Mouse (Mus musculus) kidney, postnatal 0 days (tissue): ENCODE measurements around the gene Bzw1. TPM values are rescaled to one million over a fixed set of nuclear protein-coding genes. Genes with fewer than 3 reads are reported as not detected.
A peak's percentile ranks its signal among the peaks of the same experiment; 100 is the strongest.

ENCODE experiments used
- ATAC-seq: fragments of 200-750 bp; cut with Nextera tagmentation; replicated peaks from 2 replicates; pipeline ENCODE4 v1.8.0; 2017; ENCODE audit warnings: low read depth, moderate number of reproducible peaks, moderate TSS enrichment, moderate library complexity; ENCODE audit not compliant: low FRiP score
- DNase-seq: peaks from one replicate; pipeline ENCODE4 v3.0.0-alpha.2; 2016; ENCODE audit warnings: low spot score
- H3K27ac ChIP-seq: fragments of 300-500 bp; sonication (generic); 2 replicates; pipeline ENCODE4 v1.5.1; 2014; ENCODE audit warnings: mild to moderate bottlenecking
- H3K27me3 ChIP-seq: fragments of 300-500 bp; sonication (generic); 2 replicates; pipeline ENCODE4 v1.6.1; 2014; ENCODE audit warnings: low read length, mixed read lengths; ENCODE audit not compliant: insufficient read depth
- H3K36me3 ChIP-seq: fragments of 300-500 bp; sonication (generic); 2 replicates; pipeline ENCODE4 v1.6.1; 2014; ENCODE audit warnings: low read length, mixed read lengths; ENCODE audit not compliant: insufficient read depth
- H3K4me1 ChIP-seq: fragments of 300-500 bp; sonication (generic); replicated peaks from 2 replicates; pipeline ENCODE4 v1.6.1; 2014; ENCODE audit warnings: antibody characterized with exemption, low read length, mixed read lengths; ENCODE audit not compliant: insufficient read depth
- H3K4me2 ChIP-seq: fragments of 300-500 bp; sonication (generic); 2 replicates; pipeline ENCODE4 v1.6.1; 2014; ENCODE audit warnings: mild to moderate bottlenecking, low read length, moderate library complexity, mixed read lengths
- H3K4me3 ChIP-seq: fragments of 300-500 bp; sonication (generic); replicated peaks from 2 replicates; pipeline ENCODE4 v1.5.1; 2014; ENCODE audit warnings: low read depth, low read length
- H3K9ac ChIP-seq: fragments of 300-500 bp; sonication (generic); 2 replicates; pipeline ENCODE4 v1.6.1; 2014; ENCODE audit warnings: low read depth, low read length
- H3K9me3 ChIP-seq: fragments of 300-500 bp; sonication (generic); replicated peaks from 2 replicates; pipeline ENCODE4 v1.6.1; 2016; ENCODE audit warnings: low read length, inconsistent platforms, mixed read lengths
- CTCF ChIP-seq: IDR thresholded peaks from 2 replicates; pipeline ENCODE4 v1.5.1; 2016; ENCODE audit warnings: antibody characterized with exemption, low read depth, mild to moderate bottlenecking, moderate library complexity
- WGBS: fragments of 180-500 bp; shearing (Covaris S2); extraction: QIAGEN DNeasy Blood & Tissue Kit; methylation state at CpG from one replicate; pipeline ENCODE4 v1.1.7; 2014; 5-methylcytosine and 5-hydroxymethylcytosine counted together
- polyA plus RNA-seq: library from polyadenylated mRNA; unstranded; fragments of >200 nt; fragmentation: Nextera tagmentation; extraction: Ambion mirVana; gene quantifications from 2 replicates; pipeline ENCODE4 v1.2.1, GENCODE M21; 2015

The Bzw1 gene
- polyA plus RNA-seq, 1 experiment from 2014 or later = 316 TPM

DNA sequence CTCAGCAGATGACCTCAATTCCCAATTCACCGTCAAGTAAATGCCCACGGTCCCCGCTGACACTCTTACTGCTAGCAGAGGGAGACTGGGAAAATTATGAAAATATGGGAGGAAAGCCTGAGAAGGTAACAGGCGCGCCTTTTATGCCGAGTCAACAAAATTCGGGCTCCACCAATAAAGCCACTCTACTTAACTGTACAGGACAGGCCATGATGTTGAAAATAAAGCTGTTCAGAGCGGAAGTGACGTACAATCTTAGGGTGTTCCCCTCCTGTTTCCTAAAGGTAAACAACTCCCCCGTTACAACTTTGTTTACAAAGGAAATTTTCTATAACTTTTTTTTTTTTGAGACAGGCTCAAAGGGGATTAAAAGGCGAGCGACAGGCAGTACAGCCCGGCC lies 30.2 kb downstream of the Bzw1 start:
- Histone ChIP-seq H3K36me3 (peaks cover 24% of the 10 kb centered on the region), H3K4me1 (peaks cover 10% of the 10 kb centered on the region), H3K4me3 (peak overlapping the region; percentile 99), H3K27me3 (no peaks in the 10 kb centered on the region), H3K4me2 (peak overlapping the region; percentile 69), H3K27ac (peak overlapping the region; percentile 100), H3K9ac (peak overlapping the region; percentile 100), H3K9me3 (no peaks in the 10 kb centered on the region)
- ATAC-seq = peak; percentile 59; the same call in 1 of the 2 replicates
- WGBS = 3% methylated on average over 13 of the region's 13 CpGs
- peak; percentile 93 for DNase-seq
- TF ChIP-seq CTCF = no peak

- ATAC-seq = peak; percentile 93
Observed at GRCm38 (mm10) chr1:58423371-58424248, 30.9 kb downstream of the Bzw1 start, which contains the start of gene Clk1. Clk1 (minus strand) TSS chr1:58424066.

GRCm38 (mm10) chr1:58424551-58424950 lies 31.9 kb downstream of the Bzw1 start:
- no peak for TF ChIP-seq CTCF
- H3K4me1 ChIP-seq = peaks cover 10% of the 10 kb centered on the region
- H3K9ac ChIP-seq = no peak overlapping the region
- H3K9me3 ChIP-seq = no peaks in the 10 kb centered on the region
- no peak overlapping the region for H3K4me2 ChIP-seq
- ATAC-seq (no peak), DNase-seq (no peak)
- H3K36me3 ChIP-seq = peaks cover 15% of the 10 kb centered on the region
- WGBS = 91% methylated on average over 3 of the region's 3 CpGs
- no peaks in the 10 kb centered on the region for H3K27me3 ChIP-seq
- H3K27ac ChIP-seq = no peak overlapping the region
- H3K4me3 ChIP-seq = no peak overlapping the region

More at GRCm38 (mm10) chr1:58423371-58424248, 30.9 kb downstream of the Bzw1 start, which contains the start of gene Clk1:
- H3K4me3 ChIP-seq = peak within 1 kb of the TSS; percentile 99
- peak within 1 kb of the TSS; percentile 100 for H3K9ac ChIP-seq
- peak within 1 kb of the TSS; percentile 100 for H3K27ac ChIP-seq
- TF ChIP-seq CTCF = no peak
- peaks cover 10% of the 10 kb centered on the region for H3K4me1 ChIP-seq
- no peaks in the 10 kb centered on the region for H3K9me3 ChIP-seq
- under 1% methylated on average over 79 of the region's 79 CpGs for WGBS
- peaks cover 16% of the 10 kb centered on the region for H3K36me3 ChIP-seq
- H3K27me3 ChIP-seq = no peaks in the 10 kb centered on the region
- peak; percentile 97 for DNase-seq
- peak within 1 kb of the TSS; percentile 69 for H3K4me2 ChIP-seq

GRCm38 (mm10) chr1:58444691-58445090 lies 52.0 kb downstream of the Bzw1 start:
- Histone ChIP-seq H3K27ac (peak overlapping the region; percentile 96), H3K27me3 (no peaks in the 10 kb centered on the region), H3K4me2 (peak overlapping the region; percentile 78), H3K4me1 (peaks cover 8% of the 10 kb centered on the region; the same call in 1 of the 2 replicates), H3K4me3 (peak overlapping the region; percentile 64), H3K36me3 (peaks cover 8% of the 10 kb centered on the region; the same call in 1 of the 2 replicates), H3K9ac (peak overlapping the region; percentile 86), H3K9me3 (no peaks in the 10 kb centered on the region)
- WGBS = 11% methylated on average over 10 of the region's 10 CpGs
- DNase-seq (peak; percentile 15), ATAC-seq (no peak)
- no peak for TF ChIP-seq CTCF

GRCm38 (mm10) chr1:58445143-58445722 lies 52.5 kb downstream of the Bzw1 start, which contains the start of the genes Nif3l1 and Ppil3:
Nif3l1 (plus strand) TSS chr1:58445151.
Ppil3 (minus strand) TSS chr1:58445486.
- Histone ChIP-seq H3K4me1 (peaks cover 8% of the 10 kb centered on the region; the same call in 1 of the 2 replicates), H3K9ac (peak within 1 kb of the TSS; percentile 86), H3K9me3 (no peaks in the 10 kb centered on the region), H3K27me3 (no peaks in the 10 kb centered on the region), H3K4me3 (peak within 1 kb of the TSS; percentile 64), H3K27ac (peak within 1 kb of the TSS; percentile 96), H3K4me2 (peak within 1 kb of the TSS; percentile 78), H3K36me3 (peaks cover 8% of the 10 kb centered on the region; the same call in 1 of the 2 replicates)
- peak; percentile 97 for DNase-seq
- peak; percentile 93 for ATAC-seq
- TF ChIP-seq CTCF = peak; percentile 46; the same call in 1 of the 2 replicates
- under 1% methylated on average over 33 of the region's 33 CpGs for whole genome bisulfite sequencing

- Histone ChIP-seq H3K27ac (peak overlapping the region; percentile 96), H3K4me3 (peak overlapping the region; percentile 64), H3K4me2 (peak overlapping the region; percentile 78), H3K9me3 (no peaks in the 10 kb centered on the region), H3K36me3 (peaks cover 11% of the 10 kb centered on the region), H3K9ac (peak overlapping the region; percentile 86), H3K4me1 (peaks cover 8% of the 10 kb centered on the region; the same call in 1 of the 2 replicates), H3K27me3 (no peaks in the 10 kb centered on the region)
- ATAC-seq (no peak), DNase-seq (no peak)
- 3% methylated on average over 11 of the region's 11 CpGs for WGBS
- no peak for TF ChIP-seq CTCF
Observed at GRCm38 (mm10) chr1:58445861-58446260, 53.2 kb downstream of the Bzw1 start.
